Mouse (Mus musculus) liver (tissue): ENCODE data around the gene Pla2g6.
A peak's percentile ranks its signal among the peaks of the same experiment; 100 is the strongest.

Experiments
- DNase-seq: peaks from one replicate; pipeline ENCODE4 v3.0.0-alpha.2; 2020; ENCODE audit warnings: mixed read lengths

The Pla2g6 gene

DNA sequence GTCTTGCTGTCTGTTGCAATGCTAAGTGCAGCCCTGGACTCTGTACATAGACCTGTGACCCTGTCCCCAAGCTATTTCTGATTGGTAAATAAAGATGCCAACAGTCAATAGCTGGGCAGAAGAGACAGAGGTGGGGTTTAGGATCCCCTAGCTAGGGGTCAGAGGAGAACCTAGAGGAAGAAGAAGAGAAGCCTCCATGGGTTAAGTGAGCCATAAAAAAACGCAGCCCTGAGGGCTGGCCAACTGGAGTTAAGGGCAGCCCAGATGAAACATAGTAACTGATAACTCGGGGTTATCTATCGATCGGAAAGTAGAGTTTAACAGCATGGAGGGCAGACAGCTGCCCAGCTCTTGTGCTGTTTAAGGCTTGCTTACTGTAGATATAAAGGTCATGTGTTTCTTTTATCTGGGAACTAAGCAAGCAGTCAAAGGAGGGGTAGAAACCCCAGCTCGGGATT lies 6.4 kb downstream of the Pla2g6 start:
- peak; percentile 32 for DNase-seq

DNA sequence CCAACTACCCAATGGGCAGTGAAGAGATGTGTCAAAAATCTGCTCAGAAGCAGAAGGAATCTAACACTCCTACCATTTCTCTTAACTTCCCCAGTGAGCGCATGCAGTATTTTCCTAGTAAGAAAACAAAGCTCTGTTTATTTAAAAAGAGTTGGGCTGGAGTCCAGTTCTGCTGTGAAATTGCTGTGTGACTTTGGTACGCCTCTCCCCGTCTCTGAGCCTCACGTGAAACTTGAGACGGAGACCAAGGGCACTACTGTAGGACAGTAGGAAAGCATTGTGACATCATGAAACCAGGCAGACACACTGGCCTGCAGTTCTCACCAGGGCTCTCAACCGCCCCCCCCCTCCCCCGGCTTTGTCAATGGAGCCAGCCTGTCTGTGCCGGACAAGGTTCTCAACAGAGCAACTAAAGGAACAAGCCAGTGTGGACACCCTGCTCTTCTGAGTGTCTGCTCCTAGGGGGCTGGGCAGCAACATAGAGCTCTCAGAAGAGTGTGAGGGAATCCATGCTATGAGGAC lies 14.3 kb downstream of the Pla2g6 start:
- DNase-seq = no peak

DNA sequence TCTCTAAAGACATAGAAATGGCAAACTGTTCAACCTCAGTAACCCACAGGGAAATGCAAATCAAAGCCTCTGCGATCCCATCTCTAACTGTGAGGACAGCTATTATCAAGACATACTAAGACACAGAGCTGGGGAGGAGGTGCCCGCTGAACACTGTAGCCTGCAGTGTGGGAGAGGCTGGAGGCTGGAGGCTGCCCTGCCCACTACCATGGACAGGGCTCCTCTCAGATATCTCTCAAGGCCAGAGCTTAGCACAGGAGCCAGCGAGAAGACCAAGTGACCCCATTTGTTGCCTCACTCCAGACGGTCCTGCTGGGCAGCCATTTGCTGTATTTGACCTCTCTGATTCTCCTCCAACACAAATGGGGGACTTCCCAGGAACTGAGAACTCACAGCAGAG lies 20.3 kb downstream of the Pla2g6 start:
- DNase-seq = no peak

DNA sequence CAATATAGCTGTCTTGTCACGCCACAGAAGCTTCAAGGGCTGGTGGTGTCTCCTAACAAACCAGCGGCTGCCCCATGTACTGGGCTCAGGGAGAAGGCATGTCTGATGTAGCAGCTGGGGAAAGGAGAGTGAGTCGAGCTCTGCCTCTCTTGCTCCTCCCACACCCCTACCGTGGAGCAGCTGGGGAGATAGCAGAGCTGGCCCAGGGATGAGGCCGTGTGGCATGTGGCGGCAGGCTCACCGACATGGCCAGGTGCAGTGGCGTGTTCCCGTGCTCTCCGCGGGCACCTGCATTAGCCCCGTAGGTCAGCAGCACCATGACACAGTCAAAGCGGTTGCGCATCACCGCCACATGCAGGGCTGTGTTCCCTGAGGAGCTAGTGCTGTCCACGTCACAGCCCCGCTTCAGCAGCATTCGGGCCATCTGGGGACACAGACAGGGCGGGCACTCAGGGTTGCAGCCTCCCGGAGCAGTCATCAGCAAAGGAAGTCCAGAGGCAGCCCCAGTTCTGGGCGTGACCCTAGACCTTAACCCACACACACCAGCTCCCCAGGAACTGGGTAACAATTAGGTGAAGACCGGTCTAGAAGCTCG lies 22.1 kb downstream of the Pla2g6 start:
- no peak for DNase-seq

DNA sequence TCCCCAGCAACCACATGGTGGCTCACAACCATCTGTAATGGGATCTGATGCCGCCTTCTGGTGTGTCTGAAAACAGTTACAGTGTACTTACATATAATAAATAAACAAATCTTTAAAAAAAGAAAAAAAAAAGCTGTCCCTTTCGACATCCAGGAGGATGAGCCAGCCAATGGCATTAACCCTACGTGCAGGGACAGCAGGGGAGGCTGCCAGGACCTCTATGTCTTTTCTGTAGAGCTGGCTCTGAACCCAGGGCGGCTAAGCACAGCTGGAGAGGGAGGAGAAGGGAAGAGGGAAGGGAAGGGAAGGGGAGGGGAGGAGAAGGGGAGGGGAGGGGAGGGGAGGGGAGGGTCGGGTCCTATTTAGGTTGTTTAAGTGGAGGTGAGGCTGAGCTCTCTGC lies 23.4 kb downstream of the Pla2g6 start:
- no peak for DNase-seq

DNA sequence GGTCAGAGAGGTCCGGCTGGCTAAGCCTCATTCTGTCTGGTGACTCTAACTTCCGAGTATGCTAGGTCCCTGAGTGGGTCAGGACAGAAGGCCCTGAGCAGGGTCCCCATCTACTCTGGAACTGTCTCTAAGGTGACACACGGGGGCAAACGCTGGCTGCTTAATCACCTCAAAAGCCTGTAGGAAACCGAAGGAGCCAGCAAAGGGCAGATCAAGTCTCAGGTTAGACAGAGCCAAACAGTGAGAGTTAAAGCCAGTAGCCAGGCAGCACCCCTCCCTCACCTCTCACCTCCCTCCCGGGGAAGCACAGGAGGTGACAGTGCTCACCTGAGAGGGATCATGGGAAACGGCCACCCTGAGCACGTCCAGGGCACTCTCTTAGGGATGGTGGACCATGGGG lies 24.5 kb downstream of the Pla2g6 start:
- DNase-seq = no peak

DNA sequence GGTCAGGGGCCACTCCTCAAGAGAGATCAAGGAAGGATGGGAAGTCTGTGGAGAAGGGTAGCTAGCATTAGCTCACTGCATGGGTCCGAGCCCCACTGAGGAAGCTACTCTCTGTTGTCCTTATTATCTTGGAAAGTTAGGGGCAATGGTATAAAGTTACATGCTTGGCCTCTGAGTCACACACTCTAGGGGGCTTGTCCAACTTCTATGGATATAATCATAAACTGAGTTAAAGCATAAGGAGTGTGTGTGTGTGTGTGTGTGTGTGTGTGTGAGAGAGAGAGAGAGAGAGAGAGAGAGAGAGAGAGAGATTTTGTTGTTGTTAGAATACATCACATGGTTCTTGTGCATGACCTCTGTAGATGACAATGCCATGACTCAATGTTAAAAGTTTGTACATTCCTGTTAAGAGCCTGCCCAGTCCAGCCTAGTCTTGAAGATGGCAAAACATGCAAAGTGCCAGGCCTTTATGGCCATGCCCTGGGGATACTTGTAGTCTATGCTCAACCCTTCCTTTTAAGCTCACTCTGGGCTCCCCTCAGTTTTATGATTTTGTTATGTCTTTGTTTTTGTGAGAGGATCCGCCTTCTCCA lies 28.5 kb downstream of the Pla2g6 start:
- no peak for DNase-seq

DNA sequence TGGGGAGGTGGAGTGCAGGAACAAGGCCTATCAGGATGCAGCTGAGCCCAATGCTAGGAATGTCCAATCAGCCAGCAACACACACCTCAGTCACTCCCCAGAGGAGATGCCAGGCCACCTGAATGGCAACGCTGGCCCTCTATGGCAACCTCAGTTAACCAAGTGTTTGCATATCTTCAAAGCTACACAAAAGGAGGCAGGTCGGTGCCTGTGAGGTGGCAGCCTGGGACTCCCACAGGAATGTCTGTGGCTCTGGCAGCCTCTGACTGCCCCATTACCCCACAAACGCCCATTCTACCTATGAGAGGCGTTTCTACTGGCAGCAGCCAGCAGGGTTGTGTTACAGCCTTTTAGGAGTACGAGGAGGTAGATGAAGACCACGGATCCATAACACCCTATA lies 29.6 kb downstream of the Pla2g6 start:
- DNase-seq = no peak

DNA sequence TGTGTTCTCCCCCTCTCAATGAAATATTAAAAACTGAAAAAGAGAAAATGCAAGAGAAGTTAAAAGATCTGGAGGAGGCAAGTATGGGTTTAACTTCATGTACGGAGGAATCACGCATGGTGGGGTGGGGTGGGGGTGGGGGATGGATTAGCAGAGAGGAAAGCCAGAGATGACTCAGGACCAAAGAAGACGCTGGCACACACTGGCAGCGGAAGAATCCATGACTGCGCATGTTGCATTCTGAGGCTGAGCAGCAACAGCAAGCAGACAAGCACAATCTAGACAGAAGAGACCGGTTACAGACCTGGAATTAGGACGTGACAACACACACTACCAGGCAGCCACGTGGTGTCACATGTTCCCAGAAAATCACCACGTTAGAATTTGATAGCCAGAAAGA lies 35.4 kb downstream of the Pla2g6 start:
- DNase-seq = no peak

DNA sequence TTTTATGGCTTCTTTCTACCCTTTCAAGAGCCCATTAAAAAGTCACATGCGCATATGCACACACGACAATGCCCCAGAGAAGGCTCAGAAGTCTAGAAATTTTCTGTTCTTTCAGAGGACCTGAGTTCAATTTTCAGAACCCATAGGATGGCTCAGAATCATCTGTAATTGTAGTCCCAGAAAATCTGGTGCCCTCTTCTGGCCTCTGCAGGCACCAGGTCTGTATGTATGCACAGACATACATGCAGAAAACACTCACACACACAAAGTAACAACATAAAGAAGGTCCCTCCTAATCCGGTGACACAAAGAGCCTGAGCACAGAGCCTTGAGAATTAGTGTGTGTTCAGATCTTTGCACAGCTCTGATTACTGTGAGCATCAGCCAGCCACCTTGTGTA lies 37.9 kb downstream of the Pla2g6 start:
- no peak for DNase-seq

DNA sequence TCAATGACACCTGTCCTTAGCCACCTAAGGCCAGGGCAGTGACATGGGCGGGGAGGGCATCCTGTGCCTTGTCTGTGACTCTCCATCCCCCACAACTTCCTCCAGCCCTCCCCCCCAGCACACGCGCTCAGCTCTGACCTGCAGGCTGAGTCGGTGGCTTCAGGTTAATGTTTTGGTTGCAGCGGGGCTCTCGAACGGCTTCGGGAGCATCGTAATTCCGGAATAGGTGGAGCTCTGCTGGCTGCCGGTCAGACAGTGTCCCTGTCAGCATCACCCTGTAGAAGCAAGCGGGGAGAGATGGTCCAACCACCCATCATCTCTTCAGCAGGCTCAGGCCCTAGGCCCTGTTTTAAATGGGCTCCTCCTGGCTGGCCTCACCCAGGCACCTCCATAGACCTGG lies 38.7 kb downstream of the Pla2g6 start:
- DNase-seq = no peak

DNA sequence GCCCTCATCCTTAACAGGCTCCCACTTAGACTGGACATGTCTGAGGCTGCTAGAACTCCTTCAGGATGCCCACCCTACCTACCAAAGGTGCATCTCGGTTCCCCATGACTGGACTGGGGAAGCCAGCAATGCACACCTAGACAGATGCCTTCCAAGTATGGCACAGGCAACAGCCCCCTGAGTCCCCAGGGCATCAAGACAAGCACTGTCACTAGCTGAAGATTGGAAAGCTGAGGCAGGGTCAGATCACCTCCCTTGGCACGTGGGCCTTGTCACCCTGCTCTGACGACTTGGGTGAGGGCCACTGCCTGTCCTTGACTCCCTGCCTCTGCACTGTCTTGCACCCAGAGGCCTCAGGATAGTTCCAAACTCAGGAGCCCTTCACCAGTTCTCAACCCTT lies 39.8 kb downstream of the Pla2g6 start:
- no peak for DNase-seq

DNA sequence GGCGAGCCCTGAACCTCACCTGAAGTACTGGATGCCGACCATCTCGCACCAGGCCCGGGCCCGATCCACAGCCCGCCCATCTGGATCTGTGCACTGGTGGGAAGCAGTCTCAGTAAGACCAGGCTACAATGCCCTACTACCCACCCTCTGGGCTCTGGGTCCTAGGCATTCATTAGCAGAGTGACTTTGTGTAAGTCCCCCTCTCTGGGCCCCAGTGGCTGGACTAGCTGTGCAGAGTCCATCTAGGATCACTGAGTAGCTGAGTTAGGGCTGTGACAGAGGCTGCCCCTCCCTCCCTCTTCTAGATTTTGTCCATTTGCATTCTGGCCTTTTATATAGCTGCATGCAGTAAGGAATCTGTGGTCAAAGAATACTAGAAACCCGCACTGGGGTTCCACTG lies 41.1 kb downstream of the Pla2g6 start:
- no peak for DNase-seq

DNA sequence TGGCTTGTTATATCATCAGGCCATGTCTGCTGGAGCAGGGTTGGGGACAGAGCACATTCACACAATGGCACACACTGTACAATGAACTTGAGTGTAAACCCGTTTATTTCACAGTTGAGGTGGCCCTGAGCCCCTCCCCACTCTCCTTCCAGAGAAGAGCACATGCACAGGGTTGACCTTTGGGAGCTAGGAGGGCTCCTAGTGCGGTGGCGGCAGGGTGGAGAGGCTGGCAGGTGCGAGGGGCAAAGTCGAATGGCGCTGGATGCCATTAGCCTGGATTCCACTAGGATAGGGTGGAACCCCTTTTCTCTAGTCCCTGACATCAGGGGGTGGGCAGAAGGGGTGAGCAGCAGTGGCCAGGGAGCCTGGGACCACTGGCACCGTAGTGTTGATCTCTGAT lies 42.0 kb downstream of the Pla2g6 start:
- DNase-seq = no peak

DNA sequence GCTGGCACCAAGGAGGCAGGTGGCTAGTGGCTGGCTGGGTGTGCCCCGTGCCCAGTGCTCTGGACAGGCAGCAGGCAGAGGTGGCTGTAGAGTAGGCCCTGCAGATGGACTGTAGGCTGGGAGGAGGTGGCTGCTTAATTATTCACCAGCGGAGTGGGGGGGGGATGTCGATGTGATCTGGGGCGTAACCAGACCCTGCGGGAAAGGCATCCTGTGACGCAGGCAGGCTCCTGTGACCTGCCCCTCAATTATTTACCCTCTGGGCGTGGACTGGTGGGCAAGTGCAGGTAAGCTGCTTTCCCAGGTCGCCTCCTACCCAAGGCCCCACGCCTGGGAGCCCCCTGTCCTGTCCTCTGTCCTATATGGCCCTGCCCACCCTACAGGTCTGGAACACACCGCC lies 42.8 kb downstream of the Pla2g6 start, which contains the start of gene Baiap2l2:
Baiap2l2 (minus strand) TSS at position 139 of the 400 bp plus-strand sequence.
- peak; percentile 53 for DNase-seq

DNA sequence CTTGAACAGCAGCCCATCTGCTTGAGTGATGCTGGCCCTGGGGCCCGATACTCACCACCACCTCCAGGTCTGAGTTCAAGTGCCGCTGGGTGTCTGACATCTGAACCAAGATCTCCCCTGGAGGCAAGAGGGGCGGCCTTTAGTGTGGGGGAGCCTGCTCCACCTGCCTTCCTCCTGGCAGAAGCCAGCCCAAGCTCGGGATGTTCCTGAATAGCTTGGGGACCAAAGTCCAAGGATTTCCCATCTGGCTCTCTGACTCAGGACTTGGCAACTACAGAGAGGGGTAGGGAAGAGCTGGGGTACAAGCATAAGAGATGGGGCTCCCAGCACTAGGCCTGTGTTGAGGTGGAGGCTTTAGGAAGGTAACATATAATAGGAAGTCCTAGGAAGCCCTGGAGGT lies 44.8 kb downstream of the Pla2g6 start:
- no peak for DNase-seq

DNA sequence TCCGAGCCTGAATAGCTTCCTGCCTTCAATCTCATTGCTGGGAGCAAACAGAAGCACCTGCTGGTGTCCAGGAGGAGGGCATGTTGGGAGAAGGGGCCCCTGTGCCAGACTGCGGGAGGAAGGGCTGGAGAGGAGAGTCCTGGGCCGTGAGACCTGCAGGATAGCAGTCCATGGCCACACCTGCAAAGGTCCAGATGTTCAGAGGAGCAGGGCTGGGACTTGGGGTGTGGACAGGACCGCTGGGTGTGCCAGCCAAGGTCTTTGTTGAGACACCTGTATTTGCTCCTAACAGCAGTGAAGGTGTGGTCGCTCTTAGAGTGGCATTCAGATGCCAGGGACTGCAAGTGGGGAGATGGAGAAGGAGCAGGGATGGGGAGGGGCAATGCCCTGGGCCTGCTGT lies 45.8 kb downstream of the Pla2g6 start:
- DNase-seq = no peak

DNA sequence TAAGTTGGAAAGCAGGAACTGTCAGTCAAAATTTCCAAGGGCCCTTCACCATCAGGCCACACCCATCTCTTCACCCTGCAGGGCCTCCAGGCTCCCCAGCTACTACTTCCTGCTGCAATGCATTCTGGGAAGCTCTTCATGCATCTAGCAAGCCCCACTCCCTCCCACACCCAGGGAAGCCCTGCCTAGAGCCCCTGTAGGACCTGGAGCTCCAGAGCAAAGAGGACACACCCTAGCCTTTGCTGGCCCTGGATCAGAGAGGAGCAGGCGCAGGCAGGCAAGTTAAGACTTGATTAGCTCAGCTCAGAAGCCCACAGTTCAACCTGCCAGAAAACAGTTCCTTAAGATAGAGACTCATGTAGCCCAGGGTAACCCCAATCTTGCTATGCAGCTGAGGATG lies 46.8 kb downstream of the Pla2g6 start:
- DNase-seq = peak; percentile 86

DNA sequence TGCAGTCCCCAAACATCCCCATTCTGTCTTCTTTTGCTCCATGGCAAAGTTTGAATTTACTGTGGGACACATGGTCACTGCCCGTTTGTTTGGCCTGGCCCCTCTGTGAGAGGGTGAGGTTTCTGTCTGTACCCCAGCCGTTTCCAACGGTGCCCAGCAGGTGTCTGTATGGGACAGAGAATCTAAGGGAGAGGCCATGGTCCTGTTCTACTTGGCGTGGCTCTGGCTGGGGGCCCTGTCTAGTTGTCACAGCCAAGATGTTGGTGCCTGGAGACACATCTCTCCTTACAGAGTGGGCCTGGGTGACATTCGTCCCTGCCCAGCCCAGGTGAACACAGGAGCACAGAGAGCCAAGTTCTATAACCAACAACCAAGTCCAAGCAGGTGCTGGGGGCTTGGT lies 47.3 kb downstream of the Pla2g6 start:
- peak; percentile 40 for DNase-seq

DNA sequence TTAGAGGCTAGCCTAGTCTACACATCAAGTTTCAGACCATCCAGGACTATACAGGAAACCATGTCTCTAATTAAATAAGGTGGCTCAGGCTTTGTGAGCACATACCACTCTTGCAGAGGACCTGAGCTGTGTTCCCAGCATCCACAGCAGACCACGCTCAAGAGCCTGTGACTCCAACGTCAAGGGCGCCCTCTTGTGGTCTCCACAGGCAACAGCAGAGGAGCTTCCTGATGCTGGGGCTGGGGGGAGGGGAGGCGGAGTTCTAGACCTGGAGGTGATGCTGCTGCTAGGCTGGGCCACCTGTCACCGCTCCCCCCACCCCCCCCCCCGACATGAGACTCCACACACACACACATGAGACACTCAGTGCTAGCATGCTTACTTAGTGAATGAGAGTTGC lies 48.0 kb downstream of the Pla2g6 start:
- DNase-seq = peak; percentile 63

DNA sequence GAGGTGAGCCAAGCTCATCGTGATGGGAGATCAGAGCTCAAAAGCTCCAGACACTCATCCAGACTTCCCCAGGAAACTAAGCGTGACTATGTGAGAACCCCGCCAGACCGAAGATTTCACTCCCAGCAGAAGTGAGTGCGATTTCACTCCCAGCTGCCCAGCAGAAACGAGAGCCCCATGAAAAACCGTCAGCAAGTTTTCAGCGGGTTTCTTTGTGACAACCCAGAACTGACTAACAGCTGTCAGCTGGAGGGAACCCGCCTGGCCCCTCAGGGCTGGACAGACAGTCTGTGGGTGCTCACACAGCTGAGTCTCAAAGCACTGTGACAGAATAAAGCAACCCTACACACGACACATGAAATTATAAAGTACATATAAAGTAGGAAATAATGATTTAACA lies 50.5 kb downstream of the Pla2g6 start:
- DNase-seq = no peak

DNA sequence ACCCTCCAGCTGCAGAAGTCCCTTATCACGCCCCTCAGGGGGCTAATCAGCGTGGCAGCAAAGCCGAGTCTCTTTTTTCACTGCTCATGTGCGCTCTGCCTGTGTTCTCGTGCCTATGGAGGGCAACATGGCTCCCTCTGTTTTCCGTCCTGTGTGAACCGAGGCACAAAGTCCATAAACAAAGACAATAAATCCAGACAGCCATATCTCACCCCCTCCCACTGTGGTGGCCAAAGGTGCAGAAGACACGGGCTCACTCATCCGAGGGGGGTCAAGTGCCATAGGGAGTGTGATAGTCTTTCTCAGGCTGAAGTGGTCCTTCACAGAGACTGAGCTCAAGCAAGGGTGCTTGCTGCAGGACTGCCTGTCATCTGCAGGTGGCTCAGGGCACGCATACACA lies 55.2 kb downstream of the Pla2g6 start:
- no peak for DNase-seq

DNA sequence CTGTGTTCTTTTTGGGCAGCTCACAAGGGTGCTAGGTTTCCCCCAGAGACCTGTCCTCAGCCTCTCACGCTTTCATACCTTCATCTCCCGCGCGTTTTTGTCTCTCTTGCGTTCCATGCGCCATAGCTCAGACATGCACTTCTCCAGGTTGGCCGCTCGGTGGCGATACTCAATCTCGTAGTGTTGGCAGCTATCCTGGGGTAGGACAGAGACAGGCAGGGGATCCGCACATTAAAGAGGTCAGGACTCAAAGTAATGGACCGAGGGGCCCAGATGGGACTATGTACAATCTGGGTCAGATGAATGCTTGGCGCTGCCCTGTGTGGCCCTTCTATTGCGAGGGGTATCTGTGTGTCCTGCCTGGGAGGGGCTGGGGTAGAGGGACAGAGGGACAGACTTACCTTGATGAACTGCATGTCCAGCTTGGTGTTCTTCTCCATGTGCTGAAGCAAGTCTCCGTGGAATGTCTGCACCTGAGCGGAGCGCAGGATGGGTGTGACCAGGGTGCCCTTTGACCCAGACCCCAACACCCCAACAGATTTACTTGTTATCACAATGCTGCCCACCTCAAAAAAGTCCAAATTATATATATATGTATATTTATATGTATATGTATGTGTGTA lies 57.0 kb downstream of the Pla2g6 start:
- peak; percentile 53 for DNase-seq
